Mouse (Mus musculus) midbrain, embryonic 11.5 days (tissue): Measurements from ENCODE around the gene Cda. TPM values are rescaled to one million over a fixed set of nuclear protein-coding genes. Genes with fewer than 3 reads are reported as not detected.

ENCODE experiments used
- ATAC-seq: fragments of 200-750 bp; cut with Nextera tagmentation; 2 replicates; pipeline ENCODE4 v1.8.0; 2017; ENCODE audit warnings: moderate TSS enrichment, moderate library complexity; ENCODE audit not compliant: low FRiP score
- DNase-seq: peaks from one replicate; pipeline ENCODE4 v3.0.0; 2015; ENCODE audit warnings: low spot score; ENCODE audit errors: missing footprints
- H3K27ac ChIP-seq: fragments of 300-500 bp; sonication (generic); 2 replicates; pipeline ENCODE4 v1.5.1; 2014; ENCODE audit warnings: low read depth, low read length
- H3K27me3 ChIP-seq: fragments of 300-500 bp; sonication (generic); 2 replicates; pipeline ENCODE4 v1.6.1; 2014; ENCODE audit warnings: mild to moderate bottlenecking, low read length, moderate library complexity, mixed read lengths; ENCODE audit not compliant: control insufficient read depth, insufficient read depth
- H3K36me3 ChIP-seq: fragments of 300-500 bp; sonication (generic); 2 replicates; pipeline ENCODE4 v1.6.1; 2014; ENCODE audit warnings: mild to moderate bottlenecking, low read length, moderate library complexity, mixed read lengths; ENCODE audit not compliant: control insufficient read depth, insufficient read depth
- H3K4me1 ChIP-seq: fragments of 300-500 bp; sonication (generic); 2 replicates; pipeline ENCODE4 v1.6.1; 2014; ENCODE audit warnings: low read length; ENCODE audit not compliant: control insufficient read depth, insufficient read depth
- H3K4me2 ChIP-seq: fragments of 300-500 bp; sonication (generic); 2 replicates; pipeline ENCODE4 v1.6.1; 2014; ENCODE audit warnings: mild to moderate bottlenecking, moderate library complexity
- H3K4me3 ChIP-seq: fragments of 300-500 bp; sonication (generic); 2 replicates; pipeline ENCODE4 v1.5.1; 2014; ENCODE audit warnings: low read depth, low read length
- H3K9ac ChIP-seq: fragments of 300-500 bp; sonication (generic); 2 replicates; pipeline ENCODE4 v1.6.1; 2014; ENCODE audit warnings: low read length
- H3K9me3 ChIP-seq: fragments of 300-500 bp; sonication (generic); 2 replicates; pipeline ENCODE4 v1.6.1; 2016; ENCODE audit warnings: low read length; ENCODE audit not compliant: control insufficient read depth
- WGBS: fragments of 180-500 bp; shearing (Covaris S2); extraction: QIAGEN DNeasy Blood & Tissue Kit; methylation state at CpG from one replicate; pipeline ENCODE4 v1.1.7; 2014; 5-methylcytosine and 5-hydroxymethylcytosine counted together
- polyA plus RNA-seq: library from polyadenylated mRNA; unstranded; fragments of >200 nt; fragmentation: Nextera tagmentation; extraction: Ambion mirVana; gene quantifications from 2 replicates; pipeline ENCODE4 v1.2.1, GENCODE M21; 2014

Gene Cda
- polyA plus RNA-seq, 1 experiment from 2014 or later: 2.0 TPM

- no peaks in the 10 kb centered on the region for H3K9me3 ChIP-seq
- ATAC-seq (no peak), DNase-seq (no peak)
- H3K4me2 ChIP-seq: no peak overlapping the region
- WGBS: 84% methylated on average over 3 of the region's 3 CpGs
- H3K4me1 ChIP-seq: peaks cover 7% of the 10 kb centered on the region
- H3K27me3 ChIP-seq: no peaks in the 10 kb centered on the region
- H3K27ac ChIP-seq: no peak overlapping the region
- H3K9ac ChIP-seq: no peak overlapping the region
- no peak overlapping the region for H3K4me3 ChIP-seq
- H3K36me3 ChIP-seq: no peaks in the 10 kb centered on the region
Observed at GRCm38 (mm10) chr4:138375117-138375516, 7.3 kb upstream of the Cda start.

GRCm38 (mm10) chr4:138370996-138371516 lies 3.3 kb upstream of the Cda start:
- 83% methylated on average over 5 of the region's 5 CpGs for WGBS

GRCm38 (mm10) chr4:138368498-138369260 lies 887 bp upstream of the Cda start:
- H3K4me2 ChIP-seq: no peak overlapping the region
- WGBS: 86% methylated on average over 12 of the region's 12 CpGs
- DNase-seq (peak; percentile 49), ATAC-seq (no peak)
- no peak overlapping the region for H3K4me3 ChIP-seq
- no peaks in the 10 kb centered on the region for H3K9me3 ChIP-seq
- peaks cover 7% of the 10 kb centered on the region for H3K4me1 ChIP-seq
- H3K27me3 ChIP-seq: peaks cover 2% of the 10 kb centered on the region
- H3K36me3 ChIP-seq: no peaks in the 10 kb centered on the region
- no peak overlapping the region for H3K27ac ChIP-seq
- H3K9ac ChIP-seq: no peak overlapping the region

More at GRCm38 (mm10) chr4:138370996-138371516, 3.3 kb upstream of the Cda start:
- H3K4me1 ChIP-seq: peaks cover 7% of the 10 kb centered on the region
- H3K36me3 ChIP-seq: no peaks in the 10 kb centered on the region
- no peak for DNase-seq
- H3K27ac ChIP-seq: no peak overlapping the region
- H3K9ac ChIP-seq: no peak overlapping the region
- no peak for ATAC-seq
- no peak overlapping the region for H3K4me3 ChIP-seq
- H3K4me2 ChIP-seq: no peak overlapping the region
- peaks cover 2% of the 10 kb centered on the region for H3K27me3 ChIP-seq
- H3K9me3 ChIP-seq: no peaks in the 10 kb centered on the region

- 77% methylated on average over 2 of the region's 2 CpGs for WGBS
- no peaks in the 10 kb centered on the region for H3K36me3 ChIP-seq
- ATAC-seq: no peak
Observed at GRCm38 (mm10) chr4:138366561-138366960, 1.2 kb downstream of the Cda start.

GRCm38 (mm10) chr4:138363511-138363910 lies 4.3 kb downstream of the Cda start:
- Histone ChIP-seq H3K4me3 (no peak overlapping the region), H3K27ac (no peak overlapping the region), H3K4me1 (peaks cover 10% of the 10 kb centered on the region), H3K4me2 (no peak overlapping the region), H3K9me3 (no peaks in the 10 kb centered on the region), H3K36me3 (no peaks in the 10 kb centered on the region), H3K9ac (no peak overlapping the region), H3K27me3 (no peaks in the 10 kb centered on the region; the same call in none of the 2 replicates)
- WGBS: 74% methylated on average over 5 of the region's 5 CpGs
- DNase-seq (no peak), ATAC-seq (no peak)

More at GRCm38 (mm10) chr4:138366561-138366960, 1.2 kb downstream of the Cda start:
- no peak overlapping the region for H3K4me3 ChIP-seq
- H3K27me3 ChIP-seq: peaks cover 2% of the 10 kb centered on the region
- no peak overlapping the region for H3K9ac ChIP-seq
- no peak overlapping the region for H3K27ac ChIP-seq
- no peak overlapping the region for H3K4me2 ChIP-seq
- H3K4me1 ChIP-seq: peaks cover 8% of the 10 kb centered on the region
- H3K9me3 ChIP-seq: no peaks in the 10 kb centered on the region
- peak; percentile 72 for DNase-seq

- no peak overlapping the region for H3K27ac ChIP-seq
- DNase-seq (no peak), ATAC-seq (no peak)
- H3K4me3 ChIP-seq: no peak overlapping the region
- H3K9me3 ChIP-seq: no peaks in the 10 kb centered on the region
- no peaks in the 10 kb centered on the region; the same call in none of the 2 replicates for H3K27me3 ChIP-seq
- H3K9ac ChIP-seq: no peak overlapping the region
- H3K4me2 ChIP-seq: no peak overlapping the region
- WGBS: 79% methylated on average over 7 of the region's 7 CpGs
- peaks cover 6% of the 10 kb centered on the region for H3K4me1 ChIP-seq
- no peaks in the 10 kb centered on the region for H3K36me3 ChIP-seq
Observed at GRCm38 (mm10) chr4:138362883-138363282, 4.9 kb downstream of the Cda start.

- ATAC-seq: no peak
- 9% methylated on average over 11 of the region's 11 CpGs for WGBS
- Histone ChIP-seq H3K27ac (no peak overlapping the region), H3K4me2 (peak overlapping the region; percentile 18; the same call in 1 of the 2 replicates), H3K4me1 (peaks cover 2% of the 10 kb centered on the region; the same call in 1 of the 2 replicates), H3K4me3 (no peak overlapping the region), H3K36me3 (no peaks in the 10 kb centered on the region), H3K27me3 (no peaks in the 10 kb centered on the region; the same call in 1 of the 2 replicates), H3K9me3 (no peaks in the 10 kb centered on the region), H3K9ac (peak overlapping the region; percentile 15; the same call in 1 of the 2 replicates)
- no peak for DNase-seq
Observed at GRCm38 (mm10) chr4:138361370-138361821, 6.4 kb downstream of the Cda start.

- no peak overlapping the region for H3K4me3 ChIP-seq
- no peaks in the 10 kb centered on the region for H3K27me3 ChIP-seq
- DNase-seq (no peak), ATAC-seq (no peak)
- H3K4me2 ChIP-seq: no peak overlapping the region
- 77% methylated on average over 3 of the region's 3 CpGs for WGBS
- H3K9me3 ChIP-seq: no peaks in the 10 kb centered on the region
- no peaks in the 10 kb centered on the region for H3K36me3 ChIP-seq
- no peak overlapping the region for H3K27ac ChIP-seq
- peaks cover 2% of the 10 kb centered on the region; the same call in 1 of the 2 replicates for H3K4me1 ChIP-seq
- no peak overlapping the region for H3K9ac ChIP-seq
Observed at GRCm38 (mm10) chr4:138358176-138358575, 9.6 kb downstream of the Cda start.

- no peak for ATAC-seq
- H3K27me3 ChIP-seq: no peaks in the 10 kb centered on the region
- 93% methylated on average over 12 of the region's 12 CpGs for WGBS
Observed at GRCm38 (mm10) chr4:138356551-138356950, 11.2 kb downstream of the Cda start.

More at GRCm38 (mm10) chr4:138356551-138356950, 11.2 kb downstream of the Cda start:
- Histone ChIP-seq H3K4me3 (no peak overlapping the region), H3K4me1 (peaks cover 1% of the 10 kb centered on the region; the same call in 1 of the 2 replicates), H3K27ac (no peak overlapping the region), H3K36me3 (no peaks in the 10 kb centered on the region), H3K9ac (no peak overlapping the region), H3K9me3 (no peaks in the 10 kb centered on the region), H3K4me2 (no peak overlapping the region)
- DNase-seq: no peak
